Mouse (Mus musculus) midbrain, postnatal 0 days (tissue): ENCODE measurements around the gene Cps1. TPM values are rescaled to one million over a fixed set of nuclear protein-coding genes. Genes with fewer than 3 reads are reported as not detected.

Experiments
- ATAC-seq: fragments of 200-750 bp; cut with Nextera tagmentation; 2 replicates; pipeline ENCODE4 v1.8.0; 2017; ENCODE audit warnings: moderate number of reproducible peaks, mild to moderate bottlenecking, moderate TSS enrichment, moderate library complexity; ENCODE audit not compliant: low FRiP score
- DNase-seq: peaks from one replicate; pipeline ENCODE4 v3.0.0-alpha.2; 2015; ENCODE audit warnings: low spot score
- H3K27ac ChIP-seq: fragments of 300-500 bp; sonication (generic); 2 replicates; pipeline ENCODE4 v1.5.1; 2014; ENCODE audit warnings: low read depth, mild to moderate bottlenecking, low read length, mixed read lengths
- H3K27me3 ChIP-seq: fragments of 300-500 bp; sonication (generic); 2 replicates; pipeline ENCODE4 v1.6.1; 2014; ENCODE audit warnings: low read length, control low read depth, mixed read lengths; ENCODE audit not compliant: insufficient read depth
- H3K36me3 ChIP-seq: fragments of 300-500 bp; sonication (generic); 2 replicates; pipeline ENCODE4 v1.6.1; 2014; ENCODE audit warnings: low read length, control low read depth, mixed read lengths; ENCODE audit not compliant: insufficient read depth
- H3K4me1 ChIP-seq: fragments of 300-500 bp; sonication (generic); 2 replicates; pipeline ENCODE4 v1.6.1; 2014; ENCODE audit warnings: mild to moderate bottlenecking, control low read depth, antibody characterized with exemption, low read length, mixed read lengths; ENCODE audit not compliant: insufficient read depth
- H3K4me2 ChIP-seq: fragments of 300-500 bp; sonication (generic); 2 replicates; pipeline ENCODE4 v1.6.1; 2014; ENCODE audit warnings: low read depth, mild to moderate bottlenecking, low read length, mixed read lengths; ENCODE audit not compliant: poor library complexity, severe bottlenecking
- H3K4me3 ChIP-seq: fragments of 300-500 bp; sonication (generic); 2 replicates; pipeline ENCODE4 v1.5.1; 2014; ENCODE audit warnings: low read depth, mild to moderate bottlenecking, low read length, moderate library complexity
- H3K9ac ChIP-seq: fragments of 300-500 bp; sonication (generic); replicated peaks from 2 replicates; pipeline ENCODE4 v1.6.1; 2014; ENCODE audit warnings: mild to moderate bottlenecking, low read length, moderate library complexity, mixed read lengths; ENCODE audit not compliant: poor library complexity, severe bottlenecking
- H3K9me3 ChIP-seq: fragments of 300-500 bp; sonication (generic); 2 replicates; pipeline ENCODE4 v1.6.1; 2016; ENCODE audit warnings: low read length, control low read depth
- CTCF ChIP-seq: IDR thresholded peaks from 2 replicates; pipeline ENCODE4 v1.5.1; 2016; ENCODE audit warnings: antibody characterized with exemption, mild to moderate bottlenecking
- WGBS: fragments of 180-500 bp; shearing (Covaris S2); extraction: QIAGEN DNeasy Blood & Tissue Kit; methylation state at CpG from one replicate; pipeline ENCODE4 v1.1.7; 2014; 5-methylcytosine and 5-hydroxymethylcytosine counted together
- polyA plus RNA-seq: library from polyadenylated mRNA; unstranded; fragments of >200 nt; fragmentation: Nextera tagmentation; extraction: Ambion mirVana; gene quantifications from 2 replicates; pipeline ENCODE4 v1.2.1, GENCODE M21; 2015
- total RNA-seq: library from RNA; depleted of rRNA; stranded (reverse); fragments of >200 nt; gene quantifications from 2 replicates; pipeline ENCODE4 v1.2.3, GENCODE M21; 2014

The Cps1 gene
- total and polyA plus RNA-seq, 2 experiments from 2014 or later: 0.33 to 0.37 TPM

DNA sequence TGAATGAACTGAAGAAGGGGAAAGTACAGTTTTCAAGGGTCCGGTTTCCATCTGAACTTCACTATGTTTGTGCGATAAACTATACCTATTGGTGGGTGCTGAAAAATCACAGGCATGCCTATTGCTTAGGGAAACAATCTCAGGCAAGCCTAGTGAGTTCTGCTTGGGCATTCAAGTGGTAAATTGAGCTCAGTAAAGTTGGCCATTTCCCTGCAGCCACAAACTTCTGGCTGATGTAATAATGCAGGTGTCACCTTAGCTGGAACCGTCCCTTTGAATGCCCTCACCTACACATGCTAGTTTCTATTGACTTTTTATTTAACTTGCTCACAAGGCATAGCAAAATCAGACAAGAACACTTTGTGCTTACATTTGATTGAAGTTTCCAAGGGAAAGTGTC is 61.3 kb downstream of the Cps1 start:
- H3K36me3 ChIP-seq: no peaks in the 10 kb centered on the region
- no peak overlapping the region for H3K27ac ChIP-seq
- no peaks in the 10 kb centered on the region for H3K4me1 ChIP-seq
- ATAC-seq (no peak), DNase-seq (no peak)
- H3K9ac ChIP-seq: no peak overlapping the region
- TF ChIP-seq CTCF: no peak
- no peaks in the 10 kb centered on the region for H3K9me3 ChIP-seq
- WGBS: 83% methylated on average over 3 of the region's 3 CpGs
- no peaks in the 10 kb centered on the region for H3K27me3 ChIP-seq
- H3K4me2 ChIP-seq: no peak overlapping the region
- H3K4me3 ChIP-seq: no peak overlapping the region

DNA sequence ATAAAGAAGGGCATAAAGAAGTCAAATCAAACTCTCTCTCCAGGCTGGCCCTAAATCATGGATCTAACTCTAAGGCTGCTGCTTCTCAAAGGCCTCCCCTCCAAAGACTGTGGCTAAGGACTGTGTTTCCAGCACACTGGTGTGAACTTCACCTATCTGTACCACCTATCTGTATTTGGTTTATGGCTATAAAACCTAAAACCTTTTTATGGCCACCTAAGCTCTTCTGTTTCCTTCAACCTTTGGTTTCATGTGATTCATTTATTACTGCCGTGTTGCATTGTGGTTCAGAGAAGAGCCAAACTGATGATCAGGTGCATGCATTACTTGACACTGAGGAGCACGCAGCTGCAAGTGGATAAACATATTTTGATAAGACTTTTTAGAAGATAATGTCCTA is 74.5 kb downstream of the Cps1 start:
- DNase-seq (no peak), ATAC-seq (no peak)
- H3K27ac ChIP-seq: no peak overlapping the region
- H3K4me2 ChIP-seq: no peak overlapping the region
- 92% methylated on average over 2 of the region's 2 CpGs for WGBS
- H3K9ac ChIP-seq: no peak overlapping the region
- no peaks in the 10 kb centered on the region for H3K36me3 ChIP-seq
- TF ChIP-seq CTCF: no peak
- no peaks in the 10 kb centered on the region for H3K4me1 ChIP-seq
- no peak overlapping the region for H3K4me3 ChIP-seq
- no peaks in the 10 kb centered on the region for H3K9me3 ChIP-seq
- H3K27me3 ChIP-seq: no peaks in the 10 kb centered on the region

DNA sequence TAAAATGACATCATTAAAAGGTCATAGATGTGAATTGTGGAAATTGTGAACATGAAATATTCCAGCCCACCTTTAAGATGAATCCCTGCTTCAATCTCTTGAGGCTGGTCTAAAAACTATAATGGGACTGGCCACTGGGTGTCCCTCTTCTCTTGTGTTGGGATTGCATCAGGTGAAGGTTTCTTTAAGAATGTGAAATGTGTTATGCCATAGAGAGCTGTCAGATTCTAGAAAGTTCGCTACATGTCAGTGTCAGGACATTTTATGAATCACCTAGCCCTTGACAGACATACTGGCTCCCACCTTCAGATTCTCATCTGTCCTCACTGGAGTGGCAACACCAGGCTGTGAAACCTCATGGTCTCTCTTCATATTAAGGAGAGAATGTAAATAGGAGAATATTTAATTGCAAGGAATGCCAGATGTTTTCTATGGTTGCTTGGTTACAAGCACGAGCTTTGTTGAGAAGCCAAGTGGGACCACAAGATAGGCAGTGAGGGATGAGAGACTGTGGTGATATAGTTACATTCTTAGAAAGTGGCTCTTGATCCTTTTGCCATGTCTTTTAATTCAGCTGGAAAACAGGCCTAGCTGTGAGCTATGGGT is 95.6 kb downstream of the Cps1 start:
- H3K4me2 ChIP-seq: no peak overlapping the region
- no peak overlapping the region for H3K27ac ChIP-seq
- H3K9ac ChIP-seq: no peak overlapping the region
- no peaks in the 10 kb centered on the region for H3K4me1 ChIP-seq
- no peak overlapping the region for H3K4me3 ChIP-seq
- DNase-seq (peak; percentile 67), ATAC-seq (no peak)
- no peaks in the 10 kb centered on the region for H3K27me3 ChIP-seq
- WGBS: 21% methylated on average over 2 of the region's 2 CpGs
- H3K36me3 ChIP-seq: no peaks in the 10 kb centered on the region
- H3K9me3 ChIP-seq: no peaks in the 10 kb centered on the region
- TF ChIP-seq CTCF: peak; percentile 84

DNA sequence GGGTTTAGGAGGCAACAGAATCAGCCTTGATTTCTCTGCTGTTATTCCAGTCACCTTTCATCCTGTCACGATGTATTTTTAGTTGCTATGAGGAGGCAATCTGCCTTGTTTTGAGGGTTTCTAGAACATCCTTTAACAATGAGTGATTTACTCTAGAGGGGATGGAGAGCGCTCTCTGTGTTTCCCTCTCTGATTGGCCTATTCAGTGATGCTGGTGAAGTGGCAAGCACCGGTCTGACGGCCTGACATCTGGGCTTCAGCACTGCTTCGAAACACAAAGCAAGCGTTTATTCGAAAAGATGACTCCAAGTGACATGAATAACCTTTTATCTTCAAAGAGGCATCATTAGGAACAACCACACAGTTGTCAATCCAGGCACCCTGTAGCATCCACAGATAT is 100.8 kb downstream of the Cps1 start:
- no peak for TF ChIP-seq CTCF
- ATAC-seq (no peak), DNase-seq (no peak)
- no peak overlapping the region for H3K27ac ChIP-seq
- no peak overlapping the region for H3K4me2 ChIP-seq
- no peaks in the 10 kb centered on the region for H3K4me1 ChIP-seq
- H3K9ac ChIP-seq: no peak overlapping the region
- 61% methylated on average over 7 of the region's 7 CpGs for WGBS
- H3K9me3 ChIP-seq: no peaks in the 10 kb centered on the region
- H3K27me3 ChIP-seq: no peaks in the 10 kb centered on the region
- H3K36me3 ChIP-seq: no peaks in the 10 kb centered on the region
- no peak overlapping the region for H3K4me3 ChIP-seq

DNA sequence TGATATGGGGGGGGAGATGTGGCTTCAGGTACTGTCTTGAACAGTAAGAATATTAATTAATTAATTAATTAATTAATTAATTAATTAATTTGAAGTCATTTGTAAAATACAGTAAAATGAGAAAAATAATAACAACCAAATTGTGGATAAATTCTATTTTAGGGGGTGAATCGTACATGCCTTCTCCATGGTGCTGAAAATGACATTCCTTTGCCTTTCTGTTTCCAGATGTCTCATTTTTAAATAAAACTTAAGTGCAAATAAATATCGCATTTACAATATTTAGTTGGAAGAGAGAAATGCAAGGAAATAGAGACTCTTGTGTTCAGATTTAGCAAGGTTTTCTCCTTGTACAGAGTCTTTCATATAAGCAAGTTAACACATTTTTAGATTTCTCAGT is 112.0 kb downstream of the Cps1 start:
- H3K36me3 ChIP-seq: no peaks in the 10 kb centered on the region
- no peak overlapping the region for H3K27ac ChIP-seq
- WGBS: 89% methylated on average over 2 of the region's 2 CpGs
- no peaks in the 10 kb centered on the region for H3K4me1 ChIP-seq
- ATAC-seq (no peak), DNase-seq (no peak)
- H3K27me3 ChIP-seq: no peaks in the 10 kb centered on the region
- H3K9ac ChIP-seq: no peak overlapping the region
- no peaks in the 10 kb centered on the region for H3K9me3 ChIP-seq
- no peak overlapping the region for H3K4me3 ChIP-seq
- TF ChIP-seq CTCF: no peak
- no peak overlapping the region for H3K4me2 ChIP-seq

DNA sequence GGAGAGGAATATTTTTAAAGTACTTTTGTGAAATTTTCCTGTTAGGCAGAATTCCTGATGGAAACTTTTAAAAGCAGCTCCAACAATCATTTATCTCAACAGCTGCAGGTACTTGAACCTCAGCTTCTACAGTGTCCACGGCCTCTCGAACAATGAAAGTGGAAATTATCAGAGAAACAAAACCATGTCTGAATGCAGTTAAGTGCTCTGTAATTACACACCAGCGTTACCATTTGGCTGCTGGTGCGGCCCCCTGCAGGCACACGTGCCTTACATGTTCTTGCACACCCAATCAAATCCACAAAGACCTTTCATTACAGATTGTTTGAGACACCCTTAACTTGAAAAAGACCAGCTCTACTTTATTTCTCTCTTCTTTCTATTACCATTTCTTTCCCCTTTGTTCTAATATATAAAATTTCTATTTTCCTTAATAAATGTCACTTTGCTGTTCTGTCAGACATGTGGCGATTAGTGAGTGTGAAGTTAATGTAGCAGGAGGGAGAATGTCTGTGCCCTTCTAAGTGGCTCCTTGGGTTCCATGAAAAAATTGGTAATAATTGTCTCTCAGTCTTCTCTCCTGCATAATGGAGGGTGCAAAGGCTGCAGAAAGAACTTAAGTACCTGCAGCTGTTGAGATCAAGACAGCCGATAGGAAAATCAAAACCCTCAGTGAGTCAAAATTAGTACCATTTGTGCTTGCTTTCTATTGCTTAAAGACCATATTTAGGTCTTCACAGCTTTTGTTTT is 112.8 kb downstream of the Cps1 start:
- Histone ChIP-seq H3K9ac (no peak overlapping the region), H3K4me2 (no peak overlapping the region), H3K9me3 (no peaks in the 10 kb centered on the region), H3K27me3 (no peaks in the 10 kb centered on the region), H3K4me1 (no peaks in the 10 kb centered on the region), H3K4me3 (no peak overlapping the region), H3K27ac (no peak overlapping the region), H3K36me3 (no peaks in the 10 kb centered on the region)
- no peak for DNase-seq
- whole genome bisulfite sequencing: 76% methylated on average over 7 of the region's 7 CpGs
- no peak for TF ChIP-seq CTCF
- no peak for ATAC-seq
